Comparison of ENCODE assay signal across 40 mouse cellular contexts in the genomic region with DNA sequence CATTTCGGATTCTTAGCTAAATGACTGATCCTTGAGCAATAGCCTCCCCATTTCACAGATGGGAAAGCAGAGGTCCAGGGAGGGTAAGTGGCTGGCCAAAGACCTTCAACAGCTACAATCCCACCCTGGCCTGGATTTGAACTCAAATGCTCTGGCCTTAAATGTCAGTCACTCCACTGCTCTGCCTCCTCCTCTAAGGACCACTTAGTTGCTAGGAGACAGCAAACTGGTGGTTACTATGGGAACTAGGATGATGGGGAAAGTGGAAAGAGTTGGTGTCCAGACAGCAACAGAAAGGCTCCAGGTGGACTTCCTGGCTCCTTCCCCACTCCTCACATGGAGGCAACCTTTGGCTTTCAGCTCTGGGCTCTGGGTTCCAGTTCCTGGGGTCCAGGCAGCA. TPM values are rescaled to one million over a fixed set of nuclear protein-coding genes. Genes with fewer than 3 reads are reported as not detected.
DNase-seq lines count a peak whose midpoint lies in the region; ATAC-seq and TF ChIP-seq lines count a peak whose summit lies in the region.
"Had no signal": no experiment of that assay in that cellular context is flagged by ENCODE, and none has a peak within 500 bp of the region (broad histone marks: within the 10 kb centered on the region; RNA-seq: fewer than 3 reads in every experiment).

No protein-coding gene starts in this region.

- H3K4me3 ChIP-seq in hindbrain, embryonic 12.5 days: no peak overlapping the region
- no peak overlapping the region for H3K4me3 ChIP-seq in hindbrain, embryonic 14.5 days (replicated peaks; ENCODE audit: low read length)
- H3K4me3 ChIP-seq in midbrain, postnatal 0 days (ENCODE audit: low read depth, low read length): no peak overlapping the region
- H3K4me3 ChIP-seq: erythroblast, embryonic 14.5 days; forebrain, embryonic 13.5 days; heart, embryonic 13.5 days; limb, embryonic 15.5 days; liver, embryonic 13.5 days; megakaryocyte, embryonic 14.5 days had no signal

- H3K36me3 ChIP-seq in hindbrain, embryonic 12.5 days: no peaks in the 10 kb centered on the region
- H3K36me3 ChIP-seq in hindbrain, embryonic 14.5 days (replicated peaks; ENCODE audit: control insufficient read depth, insufficient read depth): no peaks in the 10 kb centered on the region
- H3K36me3 ChIP-seq in midbrain, postnatal 0 days (ENCODE audit: insufficient read depth, low read length): no peaks in the 10 kb centered on the region
- H3K36me3 ChIP-seq: heart, embryonic 13.5 days; limb, embryonic 10.5 days; limb, embryonic 15.5 days; liver, embryonic 13.5 days had no signal

- peaks cover 38% of the 10 kb centered on the region for H3K27me3 ChIP-seq in hindbrain, embryonic 12.5 days
- no peaks in the 10 kb centered on the region for H3K27me3 ChIP-seq in hindbrain, embryonic 14.5 days (ENCODE audit: control insufficient read depth, insufficient read depth, low read length)
- H3K27me3 ChIP-seq in midbrain, postnatal 0 days (ENCODE audit: insufficient read depth, low read length): no peaks in the 10 kb centered on the region

- DNase-seq in hindbrain, embryonic 14.5 days (ENCODE audit: low spot score): no peak
- peak; percentile 52 for DNase-seq in R1 (ENCODE audit: low read depth, low spot score)
- DNase-seq in brain, adult 2 months (ENCODE audit: low read depth, low spot score): peak; percentile 42
- peak; percentile 62 for DNase-seq in midbrain, postnatal 0 days (ENCODE audit: low spot score)
- DNase-seq in gastrocnemius, postnatal 14 days: no peak
- no peak for DNase-seq in kidney, adult 8-10 months
- DNase-seq: adrenal gland, adult 2 months; B cell, adult 2 months; cerebellum, adult 11 months; cerebellum, adult 9-11 months; heart, postnatal 14 days; kidney, adult 9 months; kidney, postnatal 10 days; liver, embryonic 13.5 days; lung, adult 18-20 months; lung, postnatal 4 days; right cerebral cortex, postnatal 4 days; thymus, adult 18-20 months; thymus, postnatal 25 days had no signal

- H3K9ac ChIP-seq in hindbrain, embryonic 12.5 days: no peak overlapping the region
- H3K9ac ChIP-seq in hindbrain, embryonic 14.5 days: no peak overlapping the region
- H3K9ac ChIP-seq in midbrain, postnatal 0 days (replicated peaks; ENCODE audit: low read length, poor library complexity, severe bottlenecking): no peak overlapping the region
- H3K9ac ChIP-seq: limb, embryonic 15.5 days; liver, embryonic 13.5 days had no signal

- peak overlapping the region; percentile 77; the same call in 1 of the 2 replicates for H3K27ac ChIP-seq in hindbrain, embryonic 12.5 days
- no peak overlapping the region for H3K27ac ChIP-seq in hindbrain, embryonic 14.5 days
- H3K27ac ChIP-seq in midbrain, postnatal 0 days (ENCODE audit: low read depth, low read length): no peak overlapping the region
- H3K27ac ChIP-seq: heart, embryonic 13.5 days; limb, embryonic 10.5 days; limb, embryonic 15.5 days; liver, embryonic 13.5 days; stomach, postnatal 0 days had no signal

- WGBS in hindbrain, embryonic 12.5 days: 92% methylated on average over 1 of the region's 1 CpGs
- 77% methylated on average over 1 of the region's 1 CpGs for WGBS in hindbrain, embryonic 14.5 days
- 96% methylated on average over 1 of the region's 1 CpGs for WGBS in midbrain, postnatal 0 days

- ATAC-seq in hindbrain, embryonic 12.5 days (ENCODE audit: low FRiP score): no peak
- ATAC-seq in hindbrain, embryonic 14.5 days (ENCODE audit: low FRiP score): no peak
- no peak for ATAC-seq in midbrain, postnatal 0 days (ENCODE audit: low FRiP score)
- ATAC-seq: activated CD4-positive, CD25-positive, alpha-beta regulatory T cell, adult 4 months; forebrain, embryonic 13.5 days; intestine, embryonic 16.5 days; lung, postnatal 0 days had no signal

- H3K9me3 ChIP-seq in hindbrain, embryonic 12.5 days (replicated peaks): no peaks in the 10 kb centered on the region
- no peaks in the 10 kb centered on the region for H3K9me3 ChIP-seq in hindbrain, embryonic 14.5 days (ENCODE audit: control insufficient read depth, low read length)
- no peaks in the 10 kb centered on the region for H3K9me3 ChIP-seq in midbrain, postnatal 0 days (ENCODE audit: low read length)
- H3K9me3 ChIP-seq: forebrain, embryonic 13.5 days; heart, embryonic 13.5 days; limb, embryonic 10.5 days; limb, embryonic 15.5 days; liver, embryonic 13.5 days had no signal

- H3K4me2 ChIP-seq in hindbrain, embryonic 12.5 days (replicated peaks): no peak overlapping the region
- no peak overlapping the region for H3K4me2 ChIP-seq in hindbrain, embryonic 14.5 days (replicated peaks)
- H3K4me2 ChIP-seq in midbrain, postnatal 0 days (ENCODE audit: low read depth, low read length, poor library complexity, severe bottlenecking): no peak overlapping the region
- H3K4me2 ChIP-seq: limb, embryonic 15.5 days; liver, embryonic 13.5 days had no signal

- intact Hi-C loops in gastrocnemius, postnatal 14 days (cut with DNase I; ENCODE audit: low total_unique reads): no loop called here

- no peak for TF ChIP-seq CTCF in midbrain, postnatal 0 days (IDR thresholded peaks at IDR 0.05)

- peaks cover 60% of the 10 kb centered on the region for H3K4me1 ChIP-seq in hindbrain, embryonic 12.5 days
- H3K4me1 ChIP-seq in hindbrain, embryonic 14.5 days (replicated peaks; ENCODE audit: control insufficient read depth, insufficient read depth, low read length): peaks cover 45% of the 10 kb centered on the region
- peaks cover 8% of the 10 kb centered on the region for H3K4me1 ChIP-seq in midbrain, postnatal 0 days (ENCODE audit: insufficient read depth, low read length)

RNA-seq across cellular contexts. Expression of a gene that starts 11.8 kb away (rescaled TPM):
- 3.6 and 9.3 TPM in 2 replicates for polyA plus RNA-seq in hindbrain, embryonic 12.5 days (2016; fragmentation: Nextera tagmentation; extraction: Ambion mirVana)
- 4.0 and 5.1 TPM in 2 replicates for polyA plus RNA-seq in hindbrain, embryonic 14.5 days (2014; fragmentation: Nextera tagmentation; extraction: Ambion mirVana)
- total RNA-seq in midbrain, postnatal 0 days (2014; rRNA removed): 0.94 TPM in 1 of 2 replicates, not detected in the other
- polyA plus RNA-seq in midbrain, postnatal 0 days (2015; fragmentation: Nextera tagmentation; extraction: Ambion mirVana): 0.07 TPM in 1 of 2 replicates, not detected in the other
- not detected for total RNA-seq in gastrocnemius, postnatal 14 days (2021)
- total RNA-seq: adrenal gland, adult 2 months; adrenal gland, postnatal 4 days; gastrocnemius, adult 18-20 months; gastrocnemius, postnatal 4 days; heart, adult 8-10 months; heart, postnatal 14 days; monocyte, adult 5-6 weeks; neutrophil, adult 5-6 weeks had no signal
- polyA plus RNA-seq: activated CD4-positive, CD25-positive, alpha-beta regulatory T cell, adult 4 months; erythroblast, embryonic 14.5 days; intestine, embryonic 16.5 days; large intestine, adult 2 months; limb, embryonic 10.5 days; liver, embryonic 13.5 days; lung, postnatal 0 days; spleen, adult 2 months; stomach, postnatal 0 days had no signal

RNA-seq across cellular contexts. Expression of a gene that starts 15.0 kb away (rescaled TPM):
- polyA plus RNA-seq in hindbrain, embryonic 12.5 days (2016; fragmentation: Nextera tagmentation; extraction: Ambion mirVana): 29.2 and 33.6 TPM in 2 replicates
- 41.7 and 44.0 TPM in 2 replicates for polyA plus RNA-seq in hindbrain, embryonic 14.5 days (2014; fragmentation: Nextera tagmentation; extraction: Ambion mirVana)
- total RNA-seq in midbrain, postnatal 0 days (2014; rRNA removed): 15.8 and 16.2 TPM in 2 replicates
- 16.7 and 18.9 TPM in 2 replicates for polyA plus RNA-seq in midbrain, postnatal 0 days (2015; fragmentation: Nextera tagmentation; extraction: Ambion mirVana)
- total RNA-seq in gastrocnemius, postnatal 14 days (2021): not detected
- total RNA-seq: gastrocnemius, adult 18-20 months; heart, adult 8-10 months; heart, postnatal 14 days; monocyte, adult 5-6 weeks; neutrophil, adult 5-6 weeks had no signal
- polyA plus RNA-seq: erythroblast, embryonic 14.5 days; liver, embryonic 13.5 days had no signal

RNA-seq across cellular contexts. Expression of a gene that starts 19.1 kb away (rescaled TPM):
- 0.14 and 0.64 TPM in 2 replicates for polyA plus RNA-seq in hindbrain, embryonic 12.5 days (2016; fragmentation: Nextera tagmentation; extraction: Ambion mirVana)
- not detected in 2 replicates for polyA plus RNA-seq in hindbrain, embryonic 14.5 days (2014; fragmentation: Nextera tagmentation; extraction: Ambion mirVana)
- not detected in 2 replicates for total RNA-seq in midbrain, postnatal 0 days (2014; rRNA removed)
- polyA plus RNA-seq in midbrain, postnatal 0 days (2015; fragmentation: Nextera tagmentation; extraction: Ambion mirVana): not detected in 2 replicates
- total RNA-seq in gastrocnemius, postnatal 14 days (2021): 1 to 10 TPM; 4.4 to 5.2 TPM
- total RNA-seq: adrenal gland, adult 2 months; heart, adult 8-10 months; heart, postnatal 14 days; left cerebral cortex, postnatal 10 days; monocyte, adult 5-6 weeks; neutrophil, adult 5-6 weeks had no signal
- polyA plus RNA-seq: activated CD4-positive, CD25-positive, alpha-beta regulatory T cell, adult 4 months; adrenal gland, adult 2 months; erythroblast, embryonic 14.5 days; forebrain, embryonic 13.5 days; frontal cortex, adult 2 months; heart, embryonic 13.5 days; intestine, embryonic 16.5 days; large intestine, adult 2 months; lung, postnatal 0 days; spleen, adult 2 months had no signal

RNA-seq across cellular contexts. Expression of a gene that starts 33.1 kb away (rescaled TPM):
- 0.90 and 3.0 TPM in 2 replicates for polyA plus RNA-seq in hindbrain, embryonic 12.5 days (2016; fragmentation: Nextera tagmentation; extraction: Ambion mirVana)
- polyA plus RNA-seq in hindbrain, embryonic 14.5 days (2014; fragmentation: Nextera tagmentation; extraction: Ambion mirVana): not detected in 2 replicates
- total RNA-seq in midbrain, postnatal 0 days (2014; rRNA removed): 0.49 TPM in 1 of 2 replicates, not detected in the other
- polyA plus RNA-seq in midbrain, postnatal 0 days (2015; fragmentation: Nextera tagmentation; extraction: Ambion mirVana): not detected in 2 replicates
- total RNA-seq in gastrocnemius, postnatal 14 days (2021): 1 to 10 TPM; 1.5 to 1.7 TPM
- total RNA-seq: adrenal gland, adult 2 months; gastrocnemius, adult 18-20 months; heart, adult 8-10 months; heart, postnatal 14 days; left cerebral cortex, postnatal 10 days; monocyte, adult 5-6 weeks; neutrophil, adult 5-6 weeks had no signal
- polyA plus RNA-seq: activated CD4-positive, CD25-positive, alpha-beta regulatory T cell, adult 4 months; adrenal gland, adult 2 months; erythroblast, embryonic 14.5 days; forebrain, embryonic 13.5 days; frontal cortex, adult 2 months; large intestine, adult 2 months; spleen, adult 2 months had no signal

RNA-seq across cellular contexts. Expression of a gene that starts 42.4 kb away (rescaled TPM):
- 148 and 150 TPM in 2 replicates for polyA plus RNA-seq in hindbrain, embryonic 12.5 days (2016; fragmentation: Nextera tagmentation; extraction: Ambion mirVana)
- 66.8 and 74.7 TPM in 2 replicates for polyA plus RNA-seq in hindbrain, embryonic 14.5 days (2014; fragmentation: Nextera tagmentation; extraction: Ambion mirVana)
- total RNA-seq in midbrain, postnatal 0 days (2014; rRNA removed): 64.5 and 78.8 TPM in 2 replicates
- polyA plus RNA-seq in midbrain, postnatal 0 days (2015; fragmentation: Nextera tagmentation; extraction: Ambion mirVana): 91.0 and 92.7 TPM in 2 replicates
- total RNA-seq in gastrocnemius, postnatal 14 days (2021): 10 to 100 TPM; 54.3 to 61.6 TPM

Comparison
In these comparisons a context has a peak if more than half of its experiments do, and no peak if none do; other contexts are left out.
1. DNase-seq: peak in R1 (single experiment), brain, adult 2 months (single experiment) and midbrain, postnatal 0 days (single experiment); none in hindbrain, embryonic 14.5 days (single experiment), gastrocnemius, postnatal 14 days (single experiment) and kidney, adult 8-10 months (0 of 2).